Mouse (Mus musculus) kidney, adult 2 months (tissue): ENCODE measurements around the gene Hcrtr1.

Experiments
- CTCF ChIP-seq: fragments of 200-500 bp; conservative IDR thresholded peaks from 2 replicates; pipeline ENCODE4 v1.5.1; 2011; ENCODE audit warnings: low read depth, mild to moderate bottlenecking, control low read depth, low read length, moderate library complexity, mixed read lengths; ENCODE audit not compliant: insufficient read depth, insufficient read length
- POLR2A ChIP-seq: fragments of 200-500 bp; IDR thresholded peaks from one replicate; pipeline ENCODE4 v1.6.1; 2011; ENCODE audit warnings: low read depth, low read length, control low read depth

GRCm38 (mm10) chr4:130121560-130121959, 17.6 kb downstream of the Hcrtr1 start:
- TF ChIP-seq POLR2A: no peak
- TF ChIP-seq CTCF: no peak
